Mouse (Mus musculus): Measurements from ENCODE around the gene Sema3d. TPM values are rescaled to one million over a fixed set of nuclear protein-coding genes. Genes with fewer than 3 reads are reported as not detected.

The Sema3d gene
- polyA plus RNA-seq, 1 experiment from 2014 or later = 16.1 TPM

DNA sequence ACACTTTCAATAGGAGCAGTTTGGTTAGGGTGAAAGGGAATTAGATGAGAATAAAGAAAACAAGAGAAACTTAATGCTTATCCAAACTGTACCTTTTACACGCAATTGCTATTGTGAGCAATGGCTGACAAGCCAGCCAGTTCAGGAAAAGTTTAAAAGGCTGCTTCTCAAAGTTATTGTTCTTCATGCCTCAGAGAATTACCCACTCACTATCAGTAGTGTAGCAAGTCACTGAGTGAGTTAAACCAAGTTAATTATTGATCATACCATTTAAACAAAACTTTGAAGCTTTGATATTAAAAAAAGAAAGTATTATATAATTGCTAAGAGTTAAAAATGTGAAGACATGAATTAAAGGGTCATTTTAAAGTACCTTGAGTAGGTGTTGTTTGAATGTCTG lies 108.5 kb downstream of the Sema3d start:
- H3K9ac ChIP-seq (replicated peaks; ENCODE audit: low read length) = no peak overlapping the region
- WGBS = 36% methylated on average over 1 of the region's 1 CpGs
- H3K36me3 ChIP-seq (ENCODE audit: insufficient read depth, low read length) = no peaks in the 10 kb centered on the region
- no peaks in the 10 kb centered on the region for H3K4me1 ChIP-seq (ENCODE audit: insufficient read depth, low read length)
- peak overlapping the region; percentile 66; the same call in 1 of the 2 replicates for H3K27ac ChIP-seq (ENCODE audit: low read length)
- no peak overlapping the region for H3K4me3 ChIP-seq (ENCODE audit: low read length)
- no peaks in the 10 kb centered on the region for H3K9me3 ChIP-seq (ENCODE audit: low read length)
- no peaks in the 10 kb centered on the region for H3K27me3 ChIP-seq (ENCODE audit: insufficient read depth, low read length)
- H3K4me2 ChIP-seq (replicated peaks; ENCODE audit: low read depth, low read length) = no peak overlapping the region
- peak; percentile 74; the same call in 1 of the 2 replicates for ATAC-seq (ENCODE audit: low FRiP score, low TSS enrichment)

DNA sequence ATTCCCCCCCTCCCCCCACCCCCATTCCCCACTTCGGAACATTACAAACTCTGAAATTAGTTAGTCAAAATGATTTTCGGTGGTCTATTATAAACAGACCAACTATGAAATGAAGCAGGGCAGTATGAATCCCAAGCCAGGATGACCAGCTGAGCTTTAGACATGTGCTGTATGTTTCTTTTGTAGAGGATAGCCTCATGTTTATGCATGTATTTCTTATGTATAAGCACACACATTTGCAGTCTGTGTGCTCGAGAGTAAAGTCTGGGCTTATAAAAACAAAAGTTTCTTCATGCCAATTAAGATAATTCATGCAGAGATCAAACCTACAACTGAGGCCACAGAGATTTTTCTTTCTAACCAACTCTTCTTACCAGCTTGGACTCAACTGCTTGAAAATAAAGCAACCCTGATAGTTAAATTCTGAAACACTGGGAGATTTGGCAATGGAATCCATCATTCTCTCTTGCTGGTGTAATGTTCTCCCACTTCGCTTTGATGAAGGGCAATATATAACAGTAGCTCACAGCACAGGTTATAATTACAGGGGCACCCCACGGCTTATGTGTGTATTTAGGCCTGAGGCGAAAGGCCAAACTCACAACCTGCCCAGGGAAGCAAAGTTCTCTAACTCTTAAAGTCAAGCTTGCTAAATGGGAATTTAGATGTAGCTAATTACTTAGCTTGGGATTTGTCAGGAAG lies 115.2 kb downstream of the Sema3d start:
- no peak for ATAC-seq (ENCODE audit: low FRiP score, low TSS enrichment)
- H3K4me2 ChIP-seq (replicated peaks; ENCODE audit: low read depth, low read length) = no peak overlapping the region
- no peaks in the 10 kb centered on the region for H3K9me3 ChIP-seq (ENCODE audit: low read length)
- 61% methylated on average over 6 of the region's 6 CpGs for WGBS
- H3K27ac ChIP-seq (ENCODE audit: low read length) = no peak overlapping the region
- H3K4me3 ChIP-seq (ENCODE audit: low read length) = no peak overlapping the region
- H3K36me3 ChIP-seq (ENCODE audit: insufficient read depth, low read length) = no peaks in the 10 kb centered on the region
- H3K4me1 ChIP-seq (ENCODE audit: insufficient read depth, low read length) = peaks cover 7% of the 10 kb centered on the region; the same call in 1 of the 2 replicates
- no peak overlapping the region for H3K9ac ChIP-seq (replicated peaks; ENCODE audit: low read length)
- H3K27me3 ChIP-seq (ENCODE audit: insufficient read depth, low read length) = no peaks in the 10 kb centered on the region

DNA sequence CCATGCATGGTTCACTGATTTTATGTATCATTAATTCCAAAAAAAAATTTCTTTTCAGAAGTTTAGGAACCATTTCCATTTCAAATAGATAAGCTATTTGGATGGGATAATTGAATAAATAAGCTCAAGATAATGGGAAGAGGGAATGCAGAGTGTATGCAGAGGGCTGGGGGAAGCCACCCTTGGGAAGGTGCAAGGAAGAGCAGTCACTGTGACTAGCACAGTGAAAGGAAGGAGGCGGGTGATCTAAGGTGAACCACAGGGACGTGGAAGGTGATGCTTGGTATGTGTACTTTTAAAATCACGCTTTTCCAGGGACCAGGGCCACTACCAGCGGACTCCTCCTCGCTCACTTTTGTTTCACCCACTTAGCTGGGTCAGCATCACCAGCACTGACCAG lies 115.9 kb downstream of the Sema3d start:
- H3K9me3 ChIP-seq (ENCODE audit: low read length) = no peaks in the 10 kb centered on the region
- no peaks in the 10 kb centered on the region for H3K27me3 ChIP-seq (ENCODE audit: insufficient read depth, low read length)
- no peak overlapping the region for H3K4me2 ChIP-seq (replicated peaks; ENCODE audit: low read depth, low read length)
- peak; percentile 71; the same call in 1 of the 2 replicates for ATAC-seq (ENCODE audit: low FRiP score, low TSS enrichment)
- WGBS = 89% methylated on average over 5 of the region's 5 CpGs
- no peak overlapping the region for H3K27ac ChIP-seq (ENCODE audit: low read length)
- no peak overlapping the region for H3K4me3 ChIP-seq (ENCODE audit: low read length)
- H3K4me1 ChIP-seq (ENCODE audit: insufficient read depth, low read length) = peaks cover 8% of the 10 kb centered on the region; the same call in 1 of the 2 replicates
- H3K36me3 ChIP-seq (ENCODE audit: insufficient read depth, low read length) = no peaks in the 10 kb centered on the region
- H3K9ac ChIP-seq (replicated peaks; ENCODE audit: low read length) = no peak overlapping the region

- Histone ChIP-seq H3K27me3 (ENCODE audit: insufficient read depth, low read length) (no peaks in the 10 kb centered on the region), H3K9me3 (ENCODE audit: low read length) (no peaks in the 10 kb centered on the region), H3K4me2 (replicated peaks; ENCODE audit: low read depth, low read length) (no peak overlapping the region), H3K27ac (ENCODE audit: low read length) (no peak overlapping the region), H3K4me1 (ENCODE audit: insufficient read depth, low read length) (peaks cover 11% of the 10 kb centered on the region; the same call in 1 of the 2 replicates), H3K4me3 (ENCODE audit: low read length) (no peak overlapping the region), H3K9ac (replicated peaks; ENCODE audit: low read length) (no peak overlapping the region), H3K36me3 (ENCODE audit: insufficient read depth, low read length) (no peaks in the 10 kb centered on the region)
- 74% methylated on average over 6 of the region's 6 CpGs for WGBS
- no peak for ATAC-seq (ENCODE audit: low FRiP score, low TSS enrichment)
Measured at GRCm38 (mm10) chr5:12499791-12500504, 116.8 kb downstream of the Sema3d start.

DNA sequence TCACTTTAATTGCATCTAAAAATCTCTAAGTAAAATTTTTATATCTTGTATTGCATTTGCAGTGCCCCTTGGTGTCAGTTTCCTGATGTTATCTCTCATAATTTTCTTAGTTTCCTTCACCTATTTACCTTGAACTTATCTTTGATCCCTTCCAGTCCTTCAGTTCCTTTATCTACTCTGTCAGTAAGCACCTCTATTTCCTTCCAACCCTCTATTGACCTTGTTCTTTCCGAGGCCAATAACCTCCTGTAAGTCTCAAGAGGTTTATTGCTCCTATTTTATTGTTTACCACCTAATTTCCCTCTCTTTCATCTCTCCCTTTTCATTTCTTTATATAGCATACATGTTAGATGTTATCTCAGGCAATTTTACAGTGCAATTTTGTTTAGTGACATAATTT lies 129.3 kb downstream of the Sema3d start:
- no peak for ATAC-seq (ENCODE audit: low FRiP score, low TSS enrichment)

GRCm38 (mm10) chr5:12515283-12515682 lies 132.1 kb downstream of the Sema3d start:
- H3K4me3 ChIP-seq (ENCODE audit: low read length) = no peak overlapping the region
- 0 out of 2 replicates have a peak, but pooled peaks cover 6% of the 10 kb centered on the region for H3K36me3 ChIP-seq (ENCODE audit: insufficient read depth, low read length)
- ATAC-seq (ENCODE audit: low FRiP score, low TSS enrichment) = no peak
- H3K4me2 ChIP-seq (replicated peaks; ENCODE audit: low read depth, low read length) = no peak overlapping the region
- no peaks in the 10 kb centered on the region for H3K9me3 ChIP-seq (ENCODE audit: low read length)
- no peak overlapping the region for H3K9ac ChIP-seq (replicated peaks; ENCODE audit: low read length)
- H3K27me3 ChIP-seq (ENCODE audit: insufficient read depth, low read length) = no peaks in the 10 kb centered on the region
- no peaks in the 10 kb centered on the region for H3K4me1 ChIP-seq (ENCODE audit: insufficient read depth, low read length)
- 81% methylated on average over 4 of the region's 4 CpGs for WGBS
- no peak overlapping the region for H3K27ac ChIP-seq (ENCODE audit: low read length)

More for the DNA sequence above, 129.3 kb downstream of the Sema3d start:
- no peaks in the 10 kb centered on the region for H3K27me3 ChIP-seq (ENCODE audit: insufficient read depth, low read length)
- no peak overlapping the region for H3K4me2 ChIP-seq (replicated peaks; ENCODE audit: low read depth, low read length)
- H3K4me1 ChIP-seq (ENCODE audit: insufficient read depth, low read length) = no peaks in the 10 kb centered on the region
- no peak overlapping the region for H3K9ac ChIP-seq (replicated peaks; ENCODE audit: low read length)
- H3K9me3 ChIP-seq (ENCODE audit: low read length) = no peaks in the 10 kb centered on the region
- WGBS = 26% methylated on average over 1 of the region's 1 CpGs
- H3K36me3 ChIP-seq (ENCODE audit: insufficient read depth, low read length) = 0 out of 2 replicates have a peak, but pooled peaks cover 6% of the 10 kb centered on the region
- no peak overlapping the region for H3K4me3 ChIP-seq (ENCODE audit: low read length)
- H3K27ac ChIP-seq (ENCODE audit: low read length) = no peak overlapping the region

GRCm38 (mm10) chr5:12525235-12525767 lies 142.1 kb downstream of the Sema3d start:
- Histone ChIP-seq H3K27ac (ENCODE audit: low read length) (peak overlapping the region; percentile 50; the same call in 1 of the 2 replicates), H3K4me3 (ENCODE audit: low read length) (no peak overlapping the region), H3K4me1 (ENCODE audit: insufficient read depth, low read length) (no peaks in the 10 kb centered on the region), H3K4me2 (replicated peaks; ENCODE audit: low read depth, low read length) (no peak overlapping the region), H3K9ac (replicated peaks; ENCODE audit: low read length) (no peak overlapping the region), H3K9me3 (ENCODE audit: low read length) (no peaks in the 10 kb centered on the region), H3K36me3 (ENCODE audit: insufficient read depth, low read length) (no peaks in the 10 kb centered on the region), H3K27me3 (ENCODE audit: insufficient read depth, low read length) (no peaks in the 10 kb centered on the region)
- 46% methylated on average over 4 of the region's 4 CpGs for WGBS
- ATAC-seq (ENCODE audit: low FRiP score, low TSS enrichment) = no peak

DNA sequence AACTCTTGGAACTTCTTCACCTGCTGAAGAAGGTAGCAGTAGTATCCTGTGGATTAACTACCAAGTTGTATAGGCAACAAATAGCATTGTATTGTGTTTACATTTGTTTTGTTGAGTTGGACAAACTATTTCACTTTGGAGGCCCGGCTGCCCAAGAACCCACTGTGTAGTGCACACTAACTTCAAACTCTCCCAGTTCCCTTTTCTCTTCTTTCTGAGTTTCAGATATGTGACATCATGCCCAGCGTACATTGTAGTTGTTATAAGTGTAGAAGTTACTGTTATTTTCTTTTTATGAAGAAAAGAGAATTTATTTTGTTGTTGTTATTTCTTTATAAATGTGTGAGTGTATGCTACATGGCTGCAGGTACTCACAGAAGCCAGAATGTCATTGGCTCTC lies 145.4 kb downstream of the Sema3d start:
- 89% methylated on average over 2 of the region's 2 CpGs for WGBS
- no peak for ATAC-seq (ENCODE audit: low FRiP score, low TSS enrichment)

GRCm38 (mm10) chr5:12529771-12530170 lies 146.6 kb downstream of the Sema3d start:
- no peak overlapping the region for H3K4me3 ChIP-seq (ENCODE audit: low read length)
- no peaks in the 10 kb centered on the region for H3K27me3 ChIP-seq (ENCODE audit: insufficient read depth, low read length)
- no peaks in the 10 kb centered on the region for H3K9me3 ChIP-seq (ENCODE audit: low read length)
- 60% methylated on average over 1 of the region's 1 CpGs for WGBS
- no peak overlapping the region for H3K27ac ChIP-seq (ENCODE audit: low read length)
- no peaks in the 10 kb centered on the region for H3K36me3 ChIP-seq (ENCODE audit: insufficient read depth, low read length)
- H3K4me2 ChIP-seq (replicated peaks; ENCODE audit: low read depth, low read length) = no peak overlapping the region
- ATAC-seq (ENCODE audit: low FRiP score, low TSS enrichment) = no peak
- no peak overlapping the region for H3K9ac ChIP-seq (replicated peaks; ENCODE audit: low read length)
- H3K4me1 ChIP-seq (ENCODE audit: insufficient read depth, low read length) = no peaks in the 10 kb centered on the region

More for the DNA sequence above, 145.4 kb downstream of the Sema3d start:
- Histone ChIP-seq H3K27me3 (ENCODE audit: insufficient read depth, low read length) (no peaks in the 10 kb centered on the region), H3K9me3 (ENCODE audit: low read length) (no peaks in the 10 kb centered on the region), H3K9ac (replicated peaks; ENCODE audit: low read length) (no peak overlapping the region), H3K4me1 (ENCODE audit: insufficient read depth, low read length) (no peaks in the 10 kb centered on the region), H3K36me3 (ENCODE audit: insufficient read depth, low read length) (no peaks in the 10 kb centered on the region), H3K4me3 (ENCODE audit: low read length) (no peak overlapping the region), H3K27ac (ENCODE audit: low read length) (no peak overlapping the region), H3K4me2 (replicated peaks; ENCODE audit: low read depth, low read length) (no peak overlapping the region)

DNA sequence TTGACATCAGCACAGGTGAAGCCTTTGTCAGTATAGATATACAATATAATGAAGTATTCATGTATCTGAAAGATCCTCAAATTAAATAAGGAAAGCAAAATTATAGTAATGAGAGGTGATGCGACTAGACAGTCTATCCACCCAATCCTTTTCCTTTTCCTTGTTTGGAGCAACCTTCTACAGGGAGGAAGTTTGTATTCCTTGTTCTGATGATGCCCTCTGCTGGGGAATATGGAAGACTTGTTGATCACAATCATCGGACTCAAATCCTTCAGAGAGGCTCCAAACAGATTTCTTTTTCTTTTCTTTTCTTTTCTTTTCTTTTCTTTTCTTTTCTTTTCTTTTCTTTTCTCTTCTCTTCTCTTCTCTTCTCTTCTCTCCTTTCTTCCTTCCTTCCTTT lies 158.1 kb downstream of the Sema3d start:
- Histone ChIP-seq H3K27me3 (ENCODE audit: insufficient read depth, low read length) (no peaks in the 10 kb centered on the region), H3K9ac (replicated peaks; ENCODE audit: low read length) (no peak overlapping the region), H3K4me3 (ENCODE audit: low read length) (no peak overlapping the region), H3K4me1 (ENCODE audit: insufficient read depth, low read length) (no peaks in the 10 kb centered on the region), H3K9me3 (ENCODE audit: low read length) (no peaks in the 10 kb centered on the region), H3K4me2 (replicated peaks; ENCODE audit: low read depth, low read length) (no peak overlapping the region), H3K27ac (ENCODE audit: low read length) (no peak overlapping the region), H3K36me3 (ENCODE audit: insufficient read depth, low read length) (no peaks in the 10 kb centered on the region)
- no peak for ATAC-seq (ENCODE audit: low FRiP score, low TSS enrichment)
- 39% methylated on average over 2 of the region's 2 CpGs for WGBS

Measured in kidney, embryonic 16.5 days (tissue).